In genomic region chr8:120376847-120377802, GRCm38 (mm10) we compare ENCODE assay signal across 8 mouse cellular contexts.
DNase-seq lines count a peak whose midpoint lies in the region; ATAC-seq and TF ChIP-seq lines count a peak whose summit lies in the region.

No protein-coding gene starts in this region.

- 0 out of 2 replicates have a peak overlapping the region, but pooled peaks have one; percentile 1 for H3K4me2 ChIP-seq in lung, embryonic 14.5 days
- H3K4me2 ChIP-seq in forebrain, embryonic 12.5 days, result no peak overlapping the region
- H3K4me2 ChIP-seq in liver, embryonic 13.5 days, result peak overlapping the region; percentile 23; the same call in 1 of the 2 replicates

- H3K4me3 ChIP-seq in lung, embryonic 14.5 days (ENCODE audit: low read depth, low read length), result no peak overlapping the region
- no peak overlapping the region for H3K4me3 ChIP-seq in bone marrow, adult 2 months (replicated peaks; ENCODE audit: control insufficient read depth, low read depth, low read length)
- H3K4me3 ChIP-seq in forebrain, embryonic 12.5 days (replicated peaks), result no peak overlapping the region
- H3K4me3 ChIP-seq in liver, embryonic 13.5 days (replicated peaks), result no peak overlapping the region

- peak overlapping the region; percentile 49; the same call in 1 of the 2 replicates for H3K27ac ChIP-seq in lung, embryonic 14.5 days (ENCODE audit: low read depth)
- H3K27ac ChIP-seq in bone marrow, adult 2 months (ENCODE audit: control insufficient read depth, insufficient read depth, low read depth, low read length, poor library complexity), result peak overlapping the region; percentile 71
- H3K27ac ChIP-seq in forebrain, embryonic 12.5 days, result peak overlapping the region; percentile 82
- peak overlapping the region; percentile 96 for H3K27ac ChIP-seq in liver, embryonic 13.5 days

- peak; percentile 68 for DNase-seq in lung, embryonic 14.5 days
- DNase-seq in lung, postnatal 14 days, result no peak
- no peak for DNase-seq in liver, embryonic 13.5 days
- DNase-seq in urinary bladder, adult 18-20 months (ENCODE audit: low spot score in 2 of 2), result no peak
- no peak for DNase-seq in urinary bladder, postnatal 25 days (ENCODE audit: low spot score)

- peaks cover 53% of the 10 kb centered on the region for H3K4me1 ChIP-seq in lung, embryonic 14.5 days (ENCODE audit: insufficient read depth)
- H3K4me1 ChIP-seq in bone marrow, adult 2 months (ENCODE audit: control insufficient read depth, insufficient read depth, low read length), result peaks cover 13% of the 10 kb centered on the region
- H3K4me1 ChIP-seq in forebrain, embryonic 12.5 days, result peaks cover 85% of the 10 kb centered on the region
- peaks cover 83% of the 10 kb centered on the region for H3K4me1 ChIP-seq in liver, embryonic 13.5 days (replicated peaks)

- H3K9me3 ChIP-seq in lung, embryonic 14.5 days (ENCODE audit: low read depth, low read length), result no peaks in the 10 kb centered on the region
- no peaks in the 10 kb centered on the region for H3K9me3 ChIP-seq in forebrain, embryonic 12.5 days
- H3K9me3 ChIP-seq in liver, embryonic 13.5 days (replicated peaks), result no peaks in the 10 kb centered on the region

- ATAC-seq in lung, embryonic 14.5 days (ENCODE audit: insufficient read depth), result no peak
- ATAC-seq in forebrain, embryonic 12.5 days (ENCODE audit: low FRiP score), result no peak
- no peak for ATAC-seq in liver, embryonic 13.5 days (ENCODE audit: low read depth)
- ATAC-seq in inflammation-experienced regulatory T-cells, adult 6 months, result no peak

- H3K27me3 ChIP-seq in lung, embryonic 14.5 days (ENCODE audit: insufficient read depth, low read length), result no peaks in the 10 kb centered on the region
- H3K27me3 ChIP-seq in forebrain, embryonic 12.5 days, result peaks cover 9% of the 10 kb centered on the region; the same call in 1 of the 2 replicates
- H3K27me3 ChIP-seq in liver, embryonic 13.5 days, result no peaks in the 10 kb centered on the region

- WGBS in lung, embryonic 14.5 days, result 34% methylated on average over 22 of the region's 22 CpGs
- 68% methylated on average over 22 of the region's 22 CpGs for WGBS in bone marrow, adult 2 months
- WGBS in forebrain, embryonic 12.5 days, result 61% methylated on average over 22 of the region's 22 CpGs
- 56% methylated on average over 22 of the region's 22 CpGs for WGBS in liver, embryonic 13.5 days (ENCODE audit: insufficient replicate concordance)

- peak; percentile 14; the same call in 1 of the 2 replicates for TF ChIP-seq POLR2A in bone marrow, adult 2 months (IDR thresholded peaks at IDR 0.05; ENCODE audit: borderline replicate concordance, control insufficient read depth, low read depth, low read length)

- TF ChIP-seq CTCF in lung, embryonic 14.5 days (IDR thresholded peaks at IDR 0.05; ENCODE audit: low read depth), result no peak
- no peak for TF ChIP-seq CTCF in bone marrow, adult 2 months (IDR thresholded peaks at IDR 0.05; ENCODE audit: control insufficient read depth, insufficient read depth, low read length)

- H3K36me3 ChIP-seq in lung, embryonic 14.5 days (ENCODE audit: insufficient read depth), result no peaks in the 10 kb centered on the region
- H3K36me3 ChIP-seq in forebrain, embryonic 12.5 days (replicated peaks), result no peaks in the 10 kb centered on the region
- no peaks in the 10 kb centered on the region for H3K36me3 ChIP-seq in liver, embryonic 13.5 days

- H3K9ac ChIP-seq in lung, embryonic 14.5 days, result no peak overlapping the region; the same call in 1 of the 2 replicates
- H3K9ac ChIP-seq in forebrain, embryonic 12.5 days, result 0 out of 2 replicates have a peak overlapping the region, but pooled peaks have one; percentile 3
- H3K9ac ChIP-seq in liver, embryonic 13.5 days, result peak overlapping the region; percentile 82
